Mouse (Mus musculus) hindlimb bud, embryonic 11.5 days (tissue): ENCODE data around the gene Adamts17.

Experiments used
- DNase-seq: peaks from one replicate; pipeline ENCODE4 v3.0.0-alpha.2; 2012; ENCODE audit warnings: low read depth, low spot score; ENCODE audit errors: extremely low spot score

Gene Adamts17

DNA sequence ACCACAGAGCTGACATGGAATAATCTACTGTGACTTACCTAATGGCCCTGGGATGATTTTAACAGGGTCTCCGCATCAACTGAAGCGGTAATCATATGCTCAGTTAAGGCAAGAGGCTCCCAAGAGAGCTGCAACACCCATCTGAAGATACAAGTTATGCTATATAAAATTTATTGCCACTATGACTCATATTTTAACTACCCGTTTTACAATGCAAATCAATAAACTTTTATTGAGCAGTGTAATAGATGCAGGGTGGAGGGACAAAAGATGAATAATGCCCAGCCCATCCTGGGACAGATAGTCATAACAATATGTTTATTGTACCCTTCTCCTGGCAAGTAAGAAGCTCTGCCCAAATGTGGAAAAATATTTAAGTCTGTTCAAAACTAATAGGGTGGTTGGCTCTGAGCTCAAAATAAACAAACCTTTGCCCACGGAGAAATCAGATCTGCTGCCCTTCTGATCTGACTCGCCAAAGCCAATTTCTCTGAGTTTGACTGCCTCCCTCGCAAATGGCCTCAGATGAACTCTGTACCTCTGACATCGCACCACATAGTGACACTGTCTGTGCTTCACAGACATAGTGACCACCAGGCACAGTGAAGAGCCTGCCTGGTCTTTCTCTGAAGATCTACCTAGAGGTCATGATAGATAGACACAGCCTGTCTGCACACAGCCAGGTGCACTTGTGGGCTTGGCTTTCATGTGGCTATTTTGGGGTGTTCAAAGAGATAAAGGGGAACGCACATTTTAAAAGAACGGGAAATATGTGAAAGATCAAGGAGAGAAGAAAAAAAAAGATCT lies 329.4 kb downstream of the Adamts17 start:
- no peak for DNase-seq

DNA sequence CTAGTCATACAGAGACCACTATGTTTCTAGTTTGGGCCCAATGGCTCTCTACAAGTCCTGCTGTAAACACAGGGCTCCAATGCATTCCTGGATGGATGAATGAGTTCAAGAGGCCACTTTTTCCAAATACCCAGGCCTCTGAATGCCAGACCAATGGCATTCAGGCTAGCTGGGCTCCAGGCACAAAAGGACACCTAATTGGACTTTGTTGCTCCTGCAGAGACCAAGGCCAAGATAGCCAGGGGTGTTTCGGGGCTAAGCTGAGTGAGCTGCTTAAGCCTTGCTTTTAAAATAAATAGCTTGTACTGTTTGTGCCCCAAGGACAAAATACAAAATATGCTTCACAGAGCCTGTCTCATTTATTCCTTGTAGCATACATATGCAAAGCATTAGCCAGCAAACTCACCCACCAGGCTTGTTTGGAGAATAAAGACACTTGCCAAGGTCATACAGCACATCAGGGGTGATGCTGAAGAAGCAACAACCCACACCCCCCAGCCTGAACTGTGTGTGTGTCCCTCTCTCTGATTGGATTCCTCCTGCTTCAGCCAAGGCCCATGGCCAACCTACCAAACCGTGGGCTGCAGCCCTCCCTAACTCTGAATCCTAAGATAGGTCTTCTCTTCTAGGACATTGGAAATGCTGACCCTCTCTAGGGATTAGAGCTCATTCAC lies 334.1 kb downstream of the Adamts17 start:
- no peak for DNase-seq

DNA sequence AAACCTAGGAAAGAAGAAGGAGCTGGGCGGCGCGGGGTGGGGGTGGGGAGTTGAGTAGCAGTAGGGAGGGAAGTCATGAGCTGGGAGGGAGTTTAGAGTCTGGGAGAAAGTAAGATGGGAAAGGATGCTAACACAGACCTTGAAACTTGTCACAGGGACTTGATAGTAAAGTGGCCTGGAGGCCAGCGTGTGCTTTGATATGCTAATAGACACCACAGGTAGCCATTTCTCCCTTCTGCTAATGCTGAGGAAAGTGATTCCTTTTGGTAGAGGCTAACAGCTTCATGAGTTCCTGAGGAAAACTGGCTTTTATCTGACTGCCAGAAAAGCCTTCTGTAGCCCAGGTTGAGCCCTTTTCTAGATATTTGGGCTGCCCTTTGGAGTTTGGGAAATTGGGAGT lies 344.3 kb downstream of the Adamts17 start:
- DNase-seq = no peak

DNA sequence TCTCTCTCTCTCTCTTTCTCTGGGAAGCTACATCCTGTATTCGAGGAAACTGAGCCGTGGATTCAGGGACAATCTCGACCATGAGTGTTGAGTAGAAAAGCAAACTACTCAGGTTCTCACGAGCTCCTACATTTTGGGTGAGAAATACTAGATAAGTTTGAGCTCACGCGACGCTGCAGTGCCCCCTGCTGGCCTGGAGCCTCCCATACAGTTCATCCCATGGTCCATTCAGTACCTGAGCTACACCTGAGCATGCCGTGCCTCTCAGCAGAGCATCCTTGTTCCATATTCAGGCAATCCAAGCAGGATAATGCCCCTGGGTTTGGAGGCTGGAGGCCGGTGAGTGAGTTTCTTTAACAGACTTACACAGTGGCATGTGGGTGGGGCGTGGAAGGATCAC lies 359.9 kb downstream of the Adamts17 start:
- DNase-seq = no peak
